In the genomic region with DNA sequence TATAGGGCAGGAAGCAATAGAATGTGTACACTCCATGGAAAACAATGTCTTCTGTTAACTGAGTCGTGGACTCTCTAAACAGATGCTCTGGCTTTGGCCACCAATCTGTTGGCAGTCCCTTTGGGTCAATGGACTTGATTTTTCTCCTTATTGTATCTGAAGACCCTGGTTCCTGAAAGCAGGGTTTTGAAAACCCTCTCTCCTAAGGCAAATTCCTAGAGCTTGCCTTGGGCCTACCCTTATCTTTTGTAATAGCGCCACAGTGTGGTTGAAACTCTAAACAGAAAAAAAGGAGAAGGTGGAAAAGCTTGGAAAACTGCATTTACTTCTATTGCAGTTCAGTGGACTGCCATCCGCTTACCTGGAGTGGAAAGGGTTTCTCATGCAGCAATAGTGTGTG, we compare ENCODE assay signal across 9 mouse cellular contexts. TPM values are rescaled to one million over a fixed set of nuclear protein-coding genes. Genes with fewer than 3 reads are reported as not detected.
DNase-seq lines count a peak whose midpoint lies in the region; ATAC-seq lines count a peak whose summit lies in the region.
"Had no signal": no experiment of that assay in that cellular context is flagged by ENCODE, and none has a peak within 500 bp of the region (broad histone marks: within the 10 kb centered on the region; RNA-seq: fewer than 3 reads in every experiment).

No protein-coding gene starts in this region.

- intact Hi-C loops in gastrocnemius, postnatal 36 days (cut with DNase I): loop anchor here (1.0 to 5.0 kb wide), 3 partner anchors 215 to 545 kb away; no protein-coding TSS in a partner anchor

- ATAC-seq in midbrain, embryonic 14.5 days (ENCODE audit: low FRiP score, low TSS enrichment): no peak
- no peak for ATAC-seq in midbrain, embryonic 15.5 days (replicated peaks)
- ATAC-seq in megakaryocyte, adult 5-6 weeks (ENCODE audit: poor library complexity, severe bottlenecking): no peak

- H3K4me2 ChIP-seq in midbrain, embryonic 14.5 days (ENCODE audit: low read length): no peak overlapping the region
- H3K4me2 ChIP-seq in midbrain, embryonic 15.5 days: no peak overlapping the region

- H3K9me3 ChIP-seq in midbrain, embryonic 14.5 days (ENCODE audit: control insufficient read depth, low read length): no peaks in the 10 kb centered on the region
- H3K9me3 ChIP-seq in midbrain, embryonic 15.5 days: no peaks in the 10 kb centered on the region
- no peaks in the 10 kb centered on the region for H3K9me3 ChIP-seq in heart, embryonic 10.5 days

- H3K9ac ChIP-seq in midbrain, embryonic 14.5 days (replicated peaks; ENCODE audit: low read length): no peak overlapping the region
- no peak overlapping the region for H3K9ac ChIP-seq in midbrain, embryonic 15.5 days

- H3K4me1 ChIP-seq in midbrain, embryonic 14.5 days (ENCODE audit: control insufficient read depth, insufficient read depth, low read length): peaks cover 34% of the 10 kb centered on the region
- peaks cover 32% of the 10 kb centered on the region for H3K4me1 ChIP-seq in midbrain, embryonic 15.5 days
- peaks cover 49% of the 10 kb centered on the region for H3K4me1 ChIP-seq in heart, embryonic 10.5 days

- 21% methylated on average over 3 of the region's 3 CpGs for WGBS in midbrain, embryonic 14.5 days
- 15% methylated on average over 3 of the region's 3 CpGs for WGBS in midbrain, embryonic 15.5 days
- 19% methylated on average over 3 of the region's 3 CpGs for WGBS in heart, embryonic 10.5 days

- no peak overlapping the region for H3K4me3 ChIP-seq in midbrain, embryonic 14.5 days (replicated peaks; ENCODE audit: low read depth, low read length)
- H3K4me3 ChIP-seq in midbrain, embryonic 15.5 days: no peak overlapping the region
- H3K4me3 ChIP-seq in heart, embryonic 10.5 days: no peak overlapping the region
- H3K4me3 ChIP-seq: megakaryocyte, embryonic 14.5 days had no signal

- DNase-seq in gastrocnemius, postnatal 10 days: peak; percentile 25
- no peak for DNase-seq in gastrocnemius, postnatal 36 days
- DNase-seq in midbrain, embryonic 14.5 days: peak; percentile 81
- DNase-seq in heart, embryonic 10.5 days (ENCODE audit: low spot score): peak; percentile 71
- peak; percentile 77 for DNase-seq in lung, postnatal 36 days
- DNase-seq in spleen, postnatal 10 days (ENCODE audit: low spot score in 2 of 2): no peak

- no peak overlapping the region for H3K27ac ChIP-seq in midbrain, embryonic 14.5 days (replicated peaks; ENCODE audit: low read depth, low read length)
- no peak overlapping the region for H3K27ac ChIP-seq in midbrain, embryonic 15.5 days
- no peak overlapping the region for H3K27ac ChIP-seq in heart, embryonic 10.5 days

- H3K27me3 ChIP-seq in midbrain, embryonic 14.5 days (ENCODE audit: control insufficient read depth, insufficient read depth, low read length): peaks cover 52% of the 10 kb centered on the region
- H3K27me3 ChIP-seq in midbrain, embryonic 15.5 days (replicated peaks): peaks cover 41% of the 10 kb centered on the region
- H3K27me3 ChIP-seq in heart, embryonic 10.5 days (ENCODE audit: insufficient read depth, poor library complexity, severe bottlenecking): peaks cover 28% of the 10 kb centered on the region

- H3K36me3 ChIP-seq in midbrain, embryonic 14.5 days (ENCODE audit: control insufficient read depth, insufficient read depth, low read length): no peaks in the 10 kb centered on the region
- no peaks in the 10 kb centered on the region for H3K36me3 ChIP-seq in midbrain, embryonic 15.5 days (replicated peaks)
- no peaks in the 10 kb centered on the region for H3K36me3 ChIP-seq in heart, embryonic 10.5 days

RNA-seq across cellular contexts. Expression of a gene that starts 1.0 kb away (rescaled TPM):
- 1 to 10 TPM; 2.1 to 2.9 TPM for total RNA-seq in gastrocnemius, postnatal 10 days (2021)
- total RNA-seq in gastrocnemius, postnatal 36 days (2021): 1 to 10 TPM; 1.5 to 1.6 TPM
- polyA plus RNA-seq in midbrain, embryonic 14.5 days (2014; fragmentation: Nextera tagmentation; extraction: Ambion mirVana): 1.4 and 1.8 TPM in 2 replicates
- polyA plus RNA-seq in midbrain, embryonic 15.5 days (2015; fragmentation: Nextera tagmentation; extraction: Ambion mirVana): 1.3 and 2.3 TPM in 2 replicates
- polyA plus RNA-seq in heart, embryonic 10.5 days (2016; fragmentation: Nextera tagmentation; extraction: Ambion mirVana): 11.0 and 12.8 TPM in 2 replicates
- total RNA-seq in megakaryocyte, adult 5-6 weeks (2015): not detected in 2 replicates
- not detected in 2 replicates for total RNA-seq in megakaryocyte, adult 5-6 weeks (2017)

Comparison
In these comparisons a context has a peak if more than half of its experiments do, and no peak if none do; other contexts are left out.
1. DNase-seq: peak in gastrocnemius, postnatal 10 days (single experiment), midbrain, embryonic 14.5 days (single experiment), heart, embryonic 10.5 days (single experiment) and lung, postnatal 36 days (single experiment); none in gastrocnemius, postnatal 36 days (0 of 2) and spleen, postnatal 10 days (0 of 2).